Mouse (Mus musculus) common myeloid progenitor, adult 5-6 weeks (primary cell): ENCODE data around the gene Plxna4. TPM values are rescaled to one million over a fixed set of nuclear protein-coding genes. Genes with fewer than 3 reads are reported as not detected.

Experiments
- ATAC-seq: replicated peaks from 2 replicates; pipeline ENCODE4 v1.8.0; 2016; ENCODE audit warnings: low read depth, mild to moderate bottlenecking, moderate TSS enrichment, inconsistent platforms; ENCODE audit not compliant: poor library complexity, severe bottlenecking
- total RNA-seq: library from RNA; stranded (forward); fragments of 200-1000, 187-1606 nt; gene quantifications from 2 replicates; pipeline ENCODE4 v1.2.3, GENCODE M21; 2017

Plxna4 gene
- total RNA-seq, 1 experiment from 2014 or later = 0.46 TPM

DNA sequence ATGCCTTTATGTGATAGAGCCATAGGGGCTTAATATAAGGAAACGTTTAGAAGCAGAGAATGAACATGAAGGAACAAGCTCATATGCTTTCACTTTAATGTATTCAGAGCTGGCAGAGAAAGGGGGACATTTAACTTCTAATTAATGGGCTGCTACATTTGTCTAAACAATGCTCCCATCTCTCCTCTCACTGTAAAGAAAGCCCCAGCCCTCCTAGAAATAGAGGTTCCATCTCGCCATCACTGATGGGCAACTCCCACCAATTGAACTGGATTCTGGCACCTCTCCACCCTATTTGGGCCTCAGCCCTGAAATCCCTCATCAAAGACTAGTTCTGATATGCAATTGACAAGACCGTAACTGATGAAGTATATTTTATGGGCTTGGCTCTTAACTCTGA, 167.4 kb downstream of the Plxna4 start:
- no peak for ATAC-seq

DNA sequence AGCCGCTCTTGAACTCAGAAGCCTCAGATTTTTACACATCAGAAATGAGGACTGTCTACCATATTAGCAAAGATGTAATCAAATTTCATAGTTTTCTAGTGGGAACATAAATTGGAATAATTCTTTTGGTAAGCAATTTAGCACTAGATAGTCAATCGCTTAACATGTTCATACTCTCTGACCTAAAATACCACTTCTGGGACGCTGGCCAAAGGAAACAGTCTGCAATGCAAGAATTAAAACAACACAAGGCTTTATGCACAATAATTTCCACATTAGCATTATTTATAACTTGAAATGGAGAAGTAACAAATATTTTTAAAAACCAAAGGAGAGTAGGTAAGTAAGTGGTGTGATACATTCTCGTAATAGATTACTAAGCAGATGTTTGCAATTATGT, 170.6 kb downstream of the Plxna4 start:
- ATAC-seq = no peak

GRCm38 (mm10) chr6:32411325-32411724, 176.7 kb downstream of the Plxna4 start:
- ATAC-seq = no peak

- ATAC-seq = no peak
Observed at GRCm38 (mm10) chr6:32409625-32410024, 178.4 kb downstream of the Plxna4 start.

DNA sequence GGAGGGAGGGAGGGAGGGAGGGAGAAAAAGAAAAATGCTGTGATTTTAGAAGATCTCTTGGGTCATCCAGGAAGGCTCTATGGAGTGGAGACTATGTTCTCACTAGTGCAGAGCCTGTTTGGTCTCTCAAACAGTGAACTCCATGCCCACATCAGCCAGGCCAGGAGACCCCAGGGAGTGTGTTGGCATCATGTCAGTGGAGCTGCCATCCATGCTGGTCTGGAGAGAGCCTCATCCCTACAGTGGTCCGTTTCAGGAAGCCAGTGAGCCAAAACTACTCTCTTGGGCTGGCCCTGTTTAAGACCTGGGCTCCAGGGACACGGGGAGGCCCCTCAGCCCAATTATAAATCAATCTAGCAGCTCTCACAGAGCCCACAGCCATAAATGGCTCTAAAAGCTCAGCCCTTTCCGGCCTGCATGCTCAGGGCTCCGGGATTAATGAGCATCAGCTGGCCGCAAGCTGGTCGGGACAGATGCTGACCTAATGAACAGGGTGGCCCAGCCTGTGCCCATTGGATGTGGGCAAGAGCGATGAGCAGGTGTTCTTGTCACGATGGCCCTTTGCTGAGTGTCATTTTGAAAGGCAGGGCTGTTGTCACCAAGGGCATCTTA, 180.3 kb downstream of the Plxna4 start:
- ATAC-seq = no peak

GRCm38 (mm10) chr6:32406316-32407095, 181.5 kb downstream of the Plxna4 start:
- ATAC-seq = no peak

DNA sequence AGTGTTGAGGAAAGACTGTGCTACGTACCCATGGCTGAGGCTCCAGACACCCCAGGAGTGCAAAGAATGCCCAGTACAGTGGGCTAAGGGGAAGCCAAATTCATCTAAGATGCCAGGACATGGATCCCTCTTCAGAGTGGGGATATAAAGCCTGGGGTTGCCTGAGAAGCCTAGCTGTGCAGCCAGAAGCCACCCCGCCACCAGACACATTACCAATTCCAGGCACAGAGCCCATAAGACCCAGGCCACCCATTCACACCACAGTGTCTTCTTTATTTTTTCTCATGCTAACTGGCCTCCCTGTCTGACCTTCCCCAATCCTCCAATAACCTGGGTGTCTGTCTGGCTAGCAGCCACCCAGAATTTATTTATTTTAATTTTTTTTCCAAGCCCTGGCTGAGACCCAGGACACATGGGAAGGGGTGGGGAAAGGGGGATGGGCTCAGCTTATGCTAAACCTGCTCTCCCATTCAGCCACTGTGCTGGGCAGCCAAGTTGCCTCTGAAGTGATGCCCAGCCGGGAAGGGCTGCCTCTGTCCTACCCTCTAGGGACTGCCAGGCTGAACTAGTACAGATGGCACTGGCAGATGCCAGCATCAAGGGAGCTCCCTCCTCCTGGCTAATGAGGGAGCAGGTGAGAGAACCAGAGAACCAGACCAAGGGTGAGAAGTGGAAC, 185.3 kb downstream of the Plxna4 start:
- no peak for ATAC-seq

DNA sequence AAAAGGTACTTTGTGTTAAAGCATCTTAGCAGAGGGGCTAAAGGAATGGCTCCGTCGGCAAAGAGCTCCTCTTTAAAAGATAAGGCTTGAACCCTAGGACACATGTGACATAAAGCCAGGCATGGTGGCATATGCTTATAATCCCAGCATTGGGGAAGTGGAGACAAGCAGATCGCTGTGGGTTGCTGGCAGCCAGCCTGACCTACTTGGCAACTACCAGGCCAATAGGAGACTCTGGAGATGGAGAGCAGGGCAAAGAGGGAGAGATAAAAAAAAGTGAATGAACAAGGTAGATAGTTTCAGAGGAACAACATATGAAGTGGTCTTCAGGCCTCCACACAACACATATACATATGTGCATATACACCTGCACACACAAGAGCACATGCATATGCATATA, 189.7 kb downstream of the Plxna4 start:
- ATAC-seq = no peak

DNA sequence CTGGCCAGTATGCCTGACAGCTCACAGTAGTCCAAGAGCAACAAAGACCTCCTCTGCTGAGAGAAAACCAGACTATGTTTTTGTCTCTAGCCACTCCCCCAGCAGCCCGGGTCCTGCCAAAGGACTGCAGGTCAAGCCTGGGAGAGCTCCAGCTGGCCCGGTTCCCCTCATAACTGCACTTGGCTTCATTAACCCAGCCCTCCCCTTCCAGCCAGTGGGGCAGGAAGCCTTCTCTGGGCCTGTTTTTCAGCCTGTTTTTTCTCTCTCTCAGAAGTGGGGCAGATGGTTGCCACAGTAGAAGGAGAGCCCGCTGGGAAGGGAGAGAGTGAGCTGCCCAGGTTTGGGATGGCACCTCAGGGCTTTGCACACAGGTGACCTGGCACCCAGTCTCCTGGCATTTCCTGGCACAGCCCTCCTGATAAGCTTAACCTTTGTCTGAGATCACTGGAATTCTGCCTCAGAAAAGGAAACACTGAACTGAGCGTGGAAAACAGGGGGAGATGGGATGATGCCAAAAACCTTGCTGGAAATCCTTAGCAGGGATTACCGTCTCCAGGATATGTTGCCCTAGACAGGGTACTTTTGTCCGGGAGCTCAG, 190.8 kb downstream of the Plxna4 start:
- ATAC-seq = no peak

DNA sequence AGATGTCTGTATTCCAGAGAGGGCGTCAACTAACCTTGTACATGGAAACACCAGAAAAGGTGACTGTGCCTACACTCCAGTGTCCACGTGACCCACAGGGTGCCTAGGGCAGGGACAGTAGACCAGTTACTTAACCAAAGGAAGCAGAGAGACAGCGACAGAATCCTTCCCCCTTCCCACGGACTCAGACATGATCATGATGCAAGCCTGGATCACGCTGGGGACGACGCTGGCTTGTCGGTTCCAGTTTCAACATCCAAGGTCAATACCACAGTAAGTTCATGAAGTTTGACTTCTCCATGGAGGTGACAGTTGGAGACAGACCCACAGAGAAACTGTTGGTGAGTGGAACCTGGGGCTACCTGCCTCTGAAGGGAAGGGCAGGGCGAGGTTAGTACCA, 192.6 kb downstream of the Plxna4 start:
- no peak for ATAC-seq

DNA sequence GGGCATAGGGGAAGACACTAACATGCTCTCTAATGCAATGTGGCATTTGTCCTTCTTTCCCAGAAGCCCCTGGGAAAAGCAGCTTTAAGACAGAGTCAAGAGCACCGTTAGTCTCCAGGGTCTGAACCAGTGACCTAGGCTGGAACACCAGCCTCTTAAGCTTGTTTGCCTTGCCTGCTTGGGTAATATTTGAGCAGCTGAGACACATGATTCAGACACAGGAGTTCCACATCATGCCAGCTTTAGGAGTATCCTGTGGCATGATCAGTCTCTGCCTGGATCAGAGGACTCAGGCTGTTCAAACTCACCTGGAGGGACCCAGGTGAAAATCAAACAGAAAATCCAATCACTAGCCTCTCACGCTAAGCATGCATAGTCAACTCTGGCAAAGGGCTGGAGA, 195.7 kb downstream of the Plxna4 start:
- ATAC-seq = no peak

DNA sequence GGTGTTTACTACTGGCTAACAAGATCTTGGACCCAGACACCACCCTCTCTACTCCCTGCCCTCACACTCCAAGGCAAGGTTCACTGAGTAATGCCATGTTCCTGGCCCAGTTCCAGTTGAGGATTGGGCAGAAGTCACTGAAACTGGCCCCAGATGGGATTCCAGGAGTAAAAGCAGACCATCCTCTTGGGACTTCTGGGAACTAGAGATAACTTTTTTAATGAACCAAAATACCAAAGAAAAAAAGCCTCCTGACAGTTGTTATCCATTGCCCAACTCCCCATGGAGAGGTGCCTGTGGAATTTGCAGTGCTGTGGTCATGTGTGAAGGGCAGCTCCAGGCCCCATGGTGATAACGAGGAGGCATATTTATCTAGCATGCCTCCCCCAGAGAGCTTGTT, 199.7 kb downstream of the Plxna4 start:
- ATAC-seq = no peak

- ATAC-seq = no peak
Observed at GRCm38 (mm10) chr6:32386915-32387314, 201.1 kb downstream of the Plxna4 start.

- no peak for ATAC-seq
Observed at GRCm38 (mm10) chr6:32384937-32385336, 203.1 kb downstream of the Plxna4 start.

DNA sequence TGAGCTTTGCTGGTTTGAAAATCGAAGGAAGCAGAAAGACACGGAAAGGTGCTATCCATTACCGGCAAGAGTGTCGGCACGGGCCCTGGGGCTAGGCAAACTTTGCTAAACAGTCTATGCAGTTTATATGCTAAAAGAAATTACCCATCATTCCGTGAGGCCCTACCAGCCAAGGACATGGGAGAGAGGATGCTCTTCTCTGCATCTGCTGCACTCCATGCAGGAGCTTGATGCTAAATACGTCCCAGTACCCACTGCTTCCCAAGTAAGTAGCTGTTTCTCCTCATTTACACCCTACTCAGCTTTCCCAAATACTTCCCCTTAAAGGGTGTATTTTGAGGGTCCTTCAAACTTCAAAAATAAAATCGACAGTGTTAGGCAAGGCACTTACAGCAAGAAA, 203.6 kb downstream of the Plxna4 start:
- ATAC-seq = no peak

DNA sequence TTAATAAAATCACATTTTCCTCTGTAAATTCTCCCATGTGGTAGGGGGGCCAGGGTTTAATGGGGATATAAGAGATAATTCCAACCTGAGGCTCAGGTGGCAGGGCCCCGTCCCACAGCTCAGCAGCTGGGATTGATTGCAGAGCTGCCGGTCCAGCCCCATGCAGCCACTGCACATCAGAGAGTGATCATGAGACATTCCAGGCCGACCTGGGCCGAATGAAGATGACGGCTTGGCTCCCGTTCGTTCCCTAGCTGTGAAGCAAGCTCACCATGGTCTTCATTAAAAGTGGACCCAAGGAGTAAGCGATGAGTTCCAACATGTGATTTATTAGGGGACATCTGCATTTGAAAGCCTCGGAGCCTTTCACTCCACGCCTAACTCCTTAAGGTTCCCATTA, 206.5 kb downstream of the Plxna4 start:
- ATAC-seq = no peak

GRCm38 (mm10) chr6:32377181-32377580, 210.8 kb downstream of the Plxna4 start:
- no peak for ATAC-seq

DNA sequence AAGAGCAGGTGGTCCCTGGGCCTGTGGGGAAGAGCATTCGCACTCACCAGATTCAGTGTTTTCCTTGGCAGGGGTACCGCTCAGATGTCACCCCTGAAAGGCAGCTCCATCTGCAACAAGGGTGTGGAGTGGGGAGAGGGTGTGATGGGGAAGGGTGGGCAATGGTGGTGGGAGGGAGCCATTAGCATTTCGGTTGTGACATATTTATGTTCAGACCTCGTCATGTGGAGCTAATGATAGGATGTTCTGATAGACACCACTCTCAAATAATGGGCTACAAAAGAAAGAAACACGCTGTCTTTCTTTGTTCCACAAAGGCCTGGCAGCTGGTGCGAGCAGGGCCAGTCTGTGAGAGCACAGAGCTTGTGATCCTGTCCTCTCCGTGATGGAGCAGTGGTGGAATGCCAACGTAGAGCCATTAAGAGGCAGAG, 214.0 kb downstream of the Plxna4 start:
- ATAC-seq = no peak

DNA sequence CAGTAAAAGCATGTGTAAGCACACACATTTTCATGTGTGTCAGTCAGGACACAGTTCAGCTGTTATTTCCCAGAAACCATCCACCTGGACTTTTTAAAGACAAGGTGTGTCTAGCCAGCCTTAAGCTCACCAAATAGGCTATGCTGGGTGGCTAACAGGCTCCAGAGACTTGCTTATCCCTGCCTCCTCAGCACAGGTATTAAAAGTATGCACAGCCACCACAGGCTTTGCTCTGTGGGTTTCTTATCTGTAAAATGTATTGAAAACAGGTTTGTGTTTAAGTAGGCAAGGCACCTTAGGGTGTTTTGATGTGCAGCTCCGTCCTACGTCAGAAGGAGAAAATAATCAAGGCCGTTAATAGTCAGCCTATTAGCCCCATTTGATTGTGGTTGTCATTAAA, 218.9 kb downstream of the Plxna4 start:
- ATAC-seq = no peak

- no peak for ATAC-seq
Observed at GRCm38 (mm10) chr6:32368408-32368807, 219.6 kb downstream of the Plxna4 start.

GRCm38 (mm10) chr6:32364933-32365332, 223.1 kb downstream of the Plxna4 start:
- ATAC-seq = no peak
